Mouse (Mus musculus): ENCODE data around the gene Mcat.

- TF ChIP-seq CTCF (IDR thresholded peaks at IDR 0.05) (no peak), EP300 (IDR thresholded peaks at IDR 0.05; ENCODE audit: insufficient read depth, low read depth, low read length) (no peak), POLR2A (IDR thresholded peaks at IDR 0.05; ENCODE audit: insufficient read depth, low read depth, low read length) (no peak)
Measured at GRCm38 (mm10) chr15:83532606-83533005, 31.0 kb downstream of the Mcat start.

Data from heart, adult 2 months (tissue).